In genomic region chr6:21949226-21949731, GRCm38 (mm10) we compare ENCODE assay signal across 8 mouse cellular contexts. TPM values are rescaled to one million over a fixed set of nuclear protein-coding genes. Genes with fewer than 3 reads are reported as not detected.
A peak's percentile ranks its signal among the peaks of the same experiment; 100 is the strongest.
DNase-seq lines count a peak whose midpoint lies in the region; ATAC-seq and TF ChIP-seq lines count a peak whose summit lies in the region.

Ing3 (plus strand) TSS chr6:21949571.

- ATAC-seq in common myeloid progenitor, adult 5-6 weeks (replicated peaks; ENCODE audit: low read depth, poor library complexity, severe bottlenecking) = peak; percentile 93
- peak; percentile 98 for ATAC-seq in hindbrain, postnatal 0 days
- ATAC-seq in megakaryocyte, adult 5-6 weeks (ENCODE audit: poor library complexity, severe bottlenecking) = peak; percentile 86

- peak within 1 kb of the TSS; percentile 75 for H3K9ac ChIP-seq in hindbrain, postnatal 0 days (replicated peaks; ENCODE audit: low read length)

- peaks cover 8% of the 10 kb centered on the region for H3K4me1 ChIP-seq in hindbrain, postnatal 0 days (ENCODE audit: insufficient read depth, low read length)

- H3K27me3 ChIP-seq in hindbrain, postnatal 0 days (ENCODE audit: insufficient read depth, low read length) = no peaks in the 10 kb centered on the region

- H3K27ac ChIP-seq in gastrocnemius, adult 2 months = peak within 1 kb of the TSS; percentile 96
- peak within 1 kb of the TSS; percentile 99 for H3K27ac ChIP-seq in hindbrain, postnatal 0 days
- peak within 1 kb of the TSS; percentile 96 for H3K27ac ChIP-seq in left cerebral cortex, adult 2 months

- peaks cover 4% of the 10 kb centered on the region; the same call in 1 of the 2 replicates for H3K36me3 ChIP-seq in hindbrain, postnatal 0 days (ENCODE audit: insufficient read depth, low read length)

- intact Hi-C loops in gastrocnemius, adult 2 months (cut with DNase I) = loop anchor here (5.0 kb wide), 2 partner anchors 97 to 152 kb away; partner anchors contain the start of gene Tspan12
- intact Hi-C loops in left cerebral cortex, adult 2 months (cut with DNase I) = loop anchor here (2.0 to 5.0 kb wide), 2 partner anchors 98 to 152 kb away; no protein-coding TSS in a partner anchor

- peak within 1 kb of the TSS; percentile 84 for H3K4me2 ChIP-seq in hindbrain, postnatal 0 days (ENCODE audit: low read depth, low read length)

- no peak for TF ChIP-seq CTCF in gastrocnemius, adult 2 months (IDR thresholded peaks at IDR 0.05)
- TF ChIP-seq CTCF in hindbrain, postnatal 0 days (IDR thresholded peaks at IDR 0.05; ENCODE audit: low read depth) = no peak
- TF ChIP-seq CTCF in left cerebral cortex, adult 2 months (IDR thresholded peaks at IDR 0.05) = no peak

- 0% methylated on average over 35 of the region's 35 CpGs for WGBS in hindbrain, postnatal 0 days

- H3K4me3 ChIP-seq in gastrocnemius, adult 2 months = peak within 1 kb of the TSS; percentile 87
- H3K4me3 ChIP-seq in hindbrain, postnatal 0 days (ENCODE audit: low read length) = peak within 1 kb of the TSS; percentile 68
- H3K4me3 ChIP-seq in left cerebral cortex, adult 2 months = peak within 1 kb of the TSS; percentile 96

- peak; percentile 99 for DNase-seq in ZHBTc4 (ENCODE audit: low read depth, low spot score)
- peak; percentile 99 for DNase-seq in gastrocnemius, adult 2 months
- peak; percentile 99 for DNase-seq in hindbrain, postnatal 0 days (ENCODE audit: low spot score)
- DNase-seq in left cerebral cortex, adult 2 months (ENCODE audit: extremely low spot score in 1 of 2, low spot score in 2 of 2) = peak; percentile 95 to 98
- peak; percentile 99 for DNase-seq in right cerebral cortex, adult 2 months (ENCODE audit: low spot score in 2 of 2)
- DNase-seq in urinary bladder, postnatal 14 days (ENCODE audit: low spot score) = peak; percentile 98

- H3K9me3 ChIP-seq in hindbrain, postnatal 0 days (ENCODE audit: low read length) = no peaks in the 10 kb centered on the region

RNA-seq across cellular contexts. Expression of gene Ing3, which starts in this region (rescaled TPM):
- total RNA-seq in common myeloid progenitor, adult 5-6 weeks (2017) = 43.8 and 44.3 TPM in 2 replicates
- 1 to 10 TPM; 9.1 to 9.8 TPM for total RNA-seq in gastrocnemius, adult 2 months (2021)
- total RNA-seq in hindbrain, postnatal 0 days (2014; rRNA removed) = 9.4 and 13.3 TPM in 2 replicates
- 38.7 and 39.9 TPM in 2 replicates for polyA plus RNA-seq in hindbrain, postnatal 0 days (2015; fragmentation: Nextera tagmentation; extraction: Ambion mirVana)
- total RNA-seq in left cerebral cortex, adult 2 months (2021) = 10 to 100 TPM; 25.9 to 28.6 TPM
- total RNA-seq in megakaryocyte, adult 5-6 weeks (2015) = 45.5 and 57.5 TPM in 2 replicates
- 50.6 and 51.9 TPM in 2 replicates for total RNA-seq in megakaryocyte, adult 5-6 weeks (2017)

Comparison
In these comparisons a context has a peak if more than half of its experiments do, and no peak if none do; other contexts are left out.
1. Peak in every context shown above with its lines: DNase-seq, ATAC-seq, H3K4me3 ChIP-seq and H3K27ac ChIP-seq.